Mouse (Mus musculus): ENCODE data around the gene Gm16381. TPM values are rescaled to one million over a fixed set of nuclear protein-coding genes. Genes with fewer than 3 reads are reported as not detected.
"Not testable (repeated sequence)": the region's sequence is repeated elsewhere in the genome, so short reads cannot be mapped to it uniquely, and the experiment has no call there.

Gene Gm16381
- not detected in 2 replicates for polyA plus RNA-seq (2016; fragmentation: Nextera tagmentation; extraction: Ambion mirVana)

- H3K36me3 ChIP-seq (replicated peaks); H3K9me3 ChIP-seq; DNase-seq (ENCODE audit: low spot score); H3K4me1 ChIP-seq; H3K4me3 ChIP-seq; H3K27me3 ChIP-seq (replicated peaks; ENCODE audit: low read depth, poor library complexity, severe bottlenecking); H3K27ac ChIP-seq (replicated peaks): not testable (repeated sequence)
- WGBS: 87% methylated on average over 2 of the region's 2 CpGs
Measured at GRCm38 (mm10) chr12:87644520-87644919, at the start of gene Gm16381. Gene Gm16381, minus strand, starts transcription at chr12:87644620.

GRCm38 (mm10) chr12:87652916-87653703 is 8.7 kb upstream of the Gm16381 start:
- H3K9me3 ChIP-seq; DNase-seq (ENCODE audit: low spot score); H3K4me3 ChIP-seq; H3K36me3 ChIP-seq (replicated peaks); H3K27ac ChIP-seq (replicated peaks); H3K4me1 ChIP-seq; H3K27me3 ChIP-seq (replicated peaks; ENCODE audit: low read depth, poor library complexity, severe bottlenecking): not testable (repeated sequence)
- 75% methylated on average over 2 of the region's 4 CpGs for WGBS

GRCm38 (mm10) chr12:87618569-87618968 is 25.9 kb downstream of the Gm16381 start, which contains the start of gene Gm4027:
Gene Gm4027, plus strand, starts transcription at chr12:87618869.
- DNase-seq (ENCODE audit: low spot score); H3K4me3 ChIP-seq; H3K36me3 ChIP-seq (replicated peaks); H3K27me3 ChIP-seq (replicated peaks; ENCODE audit: low read depth, poor library complexity, severe bottlenecking); H3K9me3 ChIP-seq; H3K4me1 ChIP-seq; H3K27ac ChIP-seq (replicated peaks): not testable (repeated sequence)
- WGBS: 94% methylated on average over 7 of the region's 7 CpGs

GRCm38 (mm10) chr12:87602388-87602787 is 42.0 kb downstream of the Gm16381 start, which contains the start of gene Oog1:
Gene Oog1, plus strand, starts transcription at chr12:87602688.
- not testable (repeated sequence) for H3K27ac ChIP-seq (replicated peaks); H3K4me3 ChIP-seq; H3K27me3 ChIP-seq (replicated peaks; ENCODE audit: low read depth, poor library complexity, severe bottlenecking); H3K9me3 ChIP-seq; DNase-seq (ENCODE audit: low spot score); H3K4me1 ChIP-seq; H3K36me3 ChIP-seq (replicated peaks)
- WGBS: 84% methylated on average over 1 of the region's 2 CpGs

- not testable (repeated sequence) for H3K4me3 ChIP-seq; H3K36me3 ChIP-seq (replicated peaks); H3K27ac ChIP-seq (replicated peaks); H3K9me3 ChIP-seq; H3K27me3 ChIP-seq (replicated peaks; ENCODE audit: low read depth, poor library complexity, severe bottlenecking); H3K4me1 ChIP-seq
- peak; percentile 11 for DNase-seq (ENCODE audit: low spot score)
- WGBS: 3% methylated on average over 2 of the region's 2 CpGs
Measured at GRCm38 (mm10) chr12:87601388-87601787, 43.0 kb downstream of the Gm16381 start.

Other genes with a start within 250 kb of the Gm16381 start
- 311 and 324 TPM in 2 replicates for gene Slirp, start 200.7 kb downstream of the Gm16381 start, polyA plus RNA-seq (2016; fragmentation: Nextera tagmentation; extraction: Ambion mirVana)
- gene Alkbh1, start 200.6 kb downstream of the Gm16381 start, polyA plus RNA-seq (2016; fragmentation: Nextera tagmentation; extraction: Ambion mirVana): 69.6 and 76.0 TPM in 2 replicates
- 159 and 166 TPM in 2 replicates for gene Snw1, start 172.3 kb downstream of the Gm16381 start, polyA plus RNA-seq (2016; fragmentation: Nextera tagmentation; extraction: Ambion mirVana)
- not detected in 2 replicates for gene Gm5788, start 149.9 kb downstream of the Gm16381 start, polyA plus RNA-seq (2016; fragmentation: Nextera tagmentation; extraction: Ambion mirVana)
- not detected in 2 replicates for gene Gm8300, start 130.3 kb downstream of the Gm16381 start, polyA plus RNA-seq (2016; fragmentation: Nextera tagmentation; extraction: Ambion mirVana)
- not detected in 2 replicates for gene Oog1, start 41.9 kb downstream of the Gm16381 start, polyA plus RNA-seq (2016; fragmentation: Nextera tagmentation; extraction: Ambion mirVana)
- gene Gm4027, start 25.8 kb downstream of the Gm16381 start, polyA plus RNA-seq (2016; fragmentation: Nextera tagmentation; extraction: Ambion mirVana): not detected in 2 replicates
- not detected in 2 replicates for gene Gm21319, start 131.1 kb upstream of the Gm16381 start, polyA plus RNA-seq (2016; fragmentation: Nextera tagmentation; extraction: Ambion mirVana)
- gene Gm21936, start 150.9 kb upstream of the Gm16381 start, polyA plus RNA-seq (2016; fragmentation: Nextera tagmentation; extraction: Ambion mirVana): not detected in 2 replicates
- not detected in 2 replicates for gene BB287469, start 172.0 kb upstream of the Gm16381 start, polyA plus RNA-seq (2016; fragmentation: Nextera tagmentation; extraction: Ambion mirVana)
- not detected in 2 replicates for gene Gm2001, start 197.7 kb upstream of the Gm16381 start, polyA plus RNA-seq (2016; fragmentation: Nextera tagmentation; extraction: Ambion mirVana)
- not detected in 2 replicates for gene Gm2016, start 229.5 kb upstream of the Gm16381 start, polyA plus RNA-seq (2016; fragmentation: Nextera tagmentation; extraction: Ambion mirVana)

Data from embryonic facial prominence, embryonic 10.5 days (tissue).